Mouse (Mus musculus): ENCODE results near the gene Pot1a.

The Pot1a gene

DNA sequence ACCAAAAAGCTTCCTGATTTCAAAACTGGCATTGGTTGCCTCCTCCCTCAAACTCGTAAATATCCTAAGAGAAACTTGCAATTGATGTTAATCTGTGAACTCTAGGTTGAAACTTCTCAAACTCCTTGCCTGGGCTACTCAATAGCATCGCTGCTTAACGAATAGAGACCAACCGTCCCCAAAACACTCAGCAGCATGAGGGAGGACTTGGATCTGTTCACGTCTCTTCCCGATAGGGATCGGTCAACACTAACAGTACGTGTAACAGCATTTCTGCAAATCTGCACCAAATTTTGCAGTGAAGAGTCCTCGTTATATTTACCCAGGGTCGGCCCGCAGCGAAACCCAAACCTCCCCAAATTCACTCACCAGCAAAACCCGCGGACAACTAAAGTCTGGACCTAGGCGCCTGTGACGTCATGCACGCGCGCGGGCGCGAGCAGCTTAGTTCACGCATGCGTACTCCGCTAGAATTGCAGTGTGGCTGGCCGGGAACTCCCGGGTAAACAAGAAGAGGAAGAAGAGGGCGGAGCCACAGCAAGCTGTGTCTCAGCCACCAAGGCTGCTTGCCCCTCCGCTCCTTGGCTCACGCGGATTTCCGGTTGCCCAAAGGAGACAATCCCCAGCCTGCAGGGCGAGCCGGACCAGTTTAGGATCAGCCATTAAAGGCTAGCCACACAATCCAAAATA, at the start of gene Pot1a:
Gene Pot1a, minus strand, starts transcription at position 441 of the 690 bp plus-strand sequence.
- Histone ChIP-seq H3K36me3 (ENCODE audit: control insufficient read depth, insufficient read depth, low read length, poor library complexity, severe bottlenecking) (0 out of 2 replicates have a peak, but pooled peaks cover 3% of the 10 kb centered on the region), H3K27me3 (ENCODE audit: control insufficient read depth, insufficient read depth, low read length, poor library complexity, severe bottlenecking) (no peaks in the 10 kb centered on the region; the same call in 1 of the 2 replicates)
- peak; percentile 98 for DNase-seq (ENCODE audit: low read depth, low spot score)

DNA sequence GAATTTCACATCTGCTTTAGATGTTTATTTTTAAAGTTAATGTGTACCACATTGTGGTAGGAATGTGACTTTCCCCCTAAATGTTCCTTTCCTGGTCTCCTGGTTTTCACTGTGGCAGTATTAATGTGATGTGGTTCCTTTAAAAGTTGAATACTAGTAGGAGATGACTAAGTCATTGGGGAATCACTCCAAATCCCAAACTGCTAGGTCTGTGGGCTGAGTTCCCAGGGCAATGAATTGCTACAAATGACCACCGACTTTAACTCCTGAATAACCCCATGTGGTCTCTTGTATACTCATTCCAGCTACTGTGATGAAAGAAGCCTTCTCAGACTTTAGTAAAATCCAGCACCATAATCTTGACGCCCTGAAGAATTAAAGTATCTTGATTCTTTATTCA, 27.2 kb upstream of the Pot1a start:
- no peaks in the 10 kb centered on the region for H3K36me3 ChIP-seq (ENCODE audit: control insufficient read depth, insufficient read depth, low read length, poor library complexity, severe bottlenecking)
- DNase-seq (ENCODE audit: low read depth, low spot score) = no peak

GRCm38 (mm10) chr6:25806021-25806420, 3.0 kb downstream of the Pot1a start:
- Histone ChIP-seq H3K27me3 (ENCODE audit: control insufficient read depth, insufficient read depth, low read length, poor library complexity, severe bottlenecking) (no peaks in the 10 kb centered on the region; the same call in 1 of the 2 replicates), H3K36me3 (ENCODE audit: control insufficient read depth, insufficient read depth, low read length, poor library complexity, severe bottlenecking) (0 out of 2 replicates have a peak, but pooled peaks cover 5% of the 10 kb centered on the region)
- DNase-seq (ENCODE audit: low read depth, low spot score) = no peak

More for the DNA sequence above, 27.2 kb upstream of the Pot1a start:
- no peaks in the 10 kb centered on the region for H3K27me3 ChIP-seq (ENCODE audit: control insufficient read depth, insufficient read depth, low read length, poor library complexity, severe bottlenecking)

- no peak for DNase-seq (ENCODE audit: low read depth, low spot score)
- no peaks in the 10 kb centered on the region for H3K27me3 ChIP-seq (ENCODE audit: control insufficient read depth, insufficient read depth, low read length, poor library complexity, severe bottlenecking)
- 0 out of 2 replicates have a peak, but pooled peaks cover 5% of the 10 kb centered on the region for H3K36me3 ChIP-seq (ENCODE audit: control insufficient read depth, insufficient read depth, low read length, poor library complexity, severe bottlenecking)
These were observed 6.8 kb downstream of the Pot1a start for GRCm38 (mm10) chr6:25802269-25802668.

- H3K27me3 ChIP-seq (ENCODE audit: control insufficient read depth, insufficient read depth, low read length, poor library complexity, severe bottlenecking) = no peaks in the 10 kb centered on the region
- no peak for DNase-seq (ENCODE audit: low read depth, low spot score)
- 0 out of 2 replicates have a peak, but pooled peaks cover 5% of the 10 kb centered on the region for H3K36me3 ChIP-seq (ENCODE audit: control insufficient read depth, insufficient read depth, low read length, poor library complexity, severe bottlenecking)
These were observed 7.8 kb downstream of the Pot1a start for GRCm38 (mm10) chr6:25801230-25801629.

DNA sequence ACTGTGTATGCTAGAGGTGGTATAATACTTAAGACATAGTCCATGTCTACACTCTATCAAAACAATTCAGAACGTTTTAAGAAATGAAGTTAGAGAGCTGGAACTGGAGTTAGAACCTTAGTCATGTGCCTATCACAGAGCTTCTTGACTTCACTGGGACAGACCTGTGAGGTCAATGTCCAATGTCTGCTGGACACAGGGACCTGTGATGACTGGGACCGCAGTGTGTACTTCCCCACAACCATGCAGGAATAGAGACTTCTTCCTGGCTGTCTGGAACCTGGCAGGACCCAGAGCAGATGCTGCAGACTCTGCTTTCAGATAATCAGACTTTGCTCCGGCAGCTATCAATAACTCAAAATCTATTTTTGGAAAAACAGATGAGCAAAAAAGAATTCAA, 40.8 kb downstream of the Pot1a start:
- DNase-seq (ENCODE audit: low read depth, low spot score) = no peak
- Histone ChIP-seq H3K36me3 (ENCODE audit: control insufficient read depth, insufficient read depth, low read length, poor library complexity, severe bottlenecking) (peaks cover 7% of the 10 kb centered on the region), H3K27me3 (ENCODE audit: control insufficient read depth, insufficient read depth, low read length, poor library complexity, severe bottlenecking) (no peaks in the 10 kb centered on the region; the same call in 1 of the 2 replicates)

DNA sequence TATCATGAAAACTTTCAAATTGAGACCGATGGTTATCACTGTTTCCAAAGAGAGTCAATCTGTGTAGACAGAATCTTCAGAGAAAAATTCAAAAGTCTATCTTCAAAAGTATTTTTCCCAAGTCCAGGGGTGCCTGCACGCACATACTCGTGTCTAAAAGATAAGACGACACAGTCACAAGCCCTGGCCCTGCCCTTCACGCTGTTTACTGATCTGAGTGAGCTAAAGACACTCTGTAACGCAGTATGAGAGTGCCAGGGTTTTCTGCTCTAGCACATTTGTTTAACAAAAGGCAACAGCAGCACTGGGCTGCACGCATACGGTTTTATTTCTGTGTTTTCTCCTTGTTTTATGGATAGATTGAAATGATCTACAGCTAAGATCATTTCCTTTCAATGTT, 41.5 kb downstream of the Pot1a start:
- DNase-seq (ENCODE audit: low read depth, low spot score) = no peak
- H3K36me3 ChIP-seq (ENCODE audit: control insufficient read depth, insufficient read depth, low read length, poor library complexity, severe bottlenecking) = peaks cover 8% of the 10 kb centered on the region
- H3K27me3 ChIP-seq (ENCODE audit: control insufficient read depth, insufficient read depth, low read length, poor library complexity, severe bottlenecking) = no peaks in the 10 kb centered on the region

DNA sequence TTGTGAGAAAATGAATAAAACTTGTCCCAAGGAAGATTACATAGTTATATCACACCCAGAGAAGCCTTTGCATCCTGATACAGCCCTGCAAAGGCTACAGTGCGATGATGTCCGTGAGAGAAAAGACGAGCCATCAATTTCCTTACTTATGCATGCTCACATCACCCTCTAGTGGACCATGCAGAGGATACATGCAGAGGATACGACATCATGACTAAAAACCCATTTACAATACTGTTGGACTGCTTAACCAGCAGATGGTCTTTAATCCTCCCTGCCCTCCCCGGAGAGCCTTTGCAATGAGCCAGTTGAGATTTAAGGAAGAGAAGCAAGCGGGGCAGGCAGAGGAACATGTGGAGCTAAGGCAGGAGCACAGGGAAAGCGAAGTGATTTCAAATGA, 42.0 kb downstream of the Pot1a start:
- no peaks in the 10 kb centered on the region for H3K27me3 ChIP-seq (ENCODE audit: control insufficient read depth, insufficient read depth, low read length, poor library complexity, severe bottlenecking)
- peaks cover 8% of the 10 kb centered on the region for H3K36me3 ChIP-seq (ENCODE audit: control insufficient read depth, insufficient read depth, low read length, poor library complexity, severe bottlenecking)
- peak; percentile 5 for DNase-seq (ENCODE audit: low read depth, low spot score)

GRCm38 (mm10) chr6:25766283-25766682, 42.8 kb downstream of the Pot1a start:
- Histone ChIP-seq H3K36me3 (ENCODE audit: control insufficient read depth, insufficient read depth, low read length, poor library complexity, severe bottlenecking) (peaks cover 8% of the 10 kb centered on the region), H3K27me3 (ENCODE audit: control insufficient read depth, insufficient read depth, low read length, poor library complexity, severe bottlenecking) (no peaks in the 10 kb centered on the region)
- no peak for DNase-seq (ENCODE audit: low read depth, low spot score)

DNA sequence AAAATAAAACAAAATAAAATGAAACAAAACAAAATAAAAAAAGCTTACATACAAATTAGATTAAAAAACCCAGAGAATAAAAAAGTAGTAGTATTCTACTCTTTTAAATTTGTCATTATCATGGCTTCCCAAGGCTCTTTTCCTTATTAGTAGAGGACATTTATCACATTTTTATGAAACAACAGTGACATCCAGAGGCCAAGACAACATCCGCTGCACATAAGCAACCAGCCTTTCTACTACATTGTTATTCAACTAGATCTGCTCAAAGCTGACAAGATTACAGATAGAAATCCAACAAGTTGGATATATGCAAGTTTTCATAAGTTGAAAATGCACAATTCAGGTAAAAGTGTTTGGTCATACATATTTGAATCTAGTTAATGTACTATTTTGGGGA, 56.4 kb downstream of the Pot1a start:
- no peaks in the 10 kb centered on the region for H3K27me3 ChIP-seq (ENCODE audit: control insufficient read depth, insufficient read depth, low read length, poor library complexity, severe bottlenecking)
- no peak for DNase-seq (ENCODE audit: low read depth, low spot score)

DNA sequence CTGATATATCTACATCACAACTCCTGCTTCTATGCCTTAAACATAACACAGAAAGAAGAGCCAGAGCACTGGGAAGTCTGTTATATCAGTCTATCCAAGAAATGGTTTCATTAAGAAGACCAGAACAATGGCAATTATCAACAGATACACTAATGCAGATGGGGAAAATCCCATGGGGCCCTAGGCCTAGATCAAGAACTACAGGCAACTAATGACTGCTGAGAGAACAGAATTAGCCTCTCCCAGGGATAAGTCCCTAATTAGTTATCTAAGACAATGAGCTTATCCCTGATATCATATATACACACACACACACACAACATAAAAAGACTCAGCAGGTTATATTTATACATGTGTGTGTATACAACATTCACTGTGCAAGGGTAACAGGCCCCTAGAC, 72.5 kb downstream of the Pot1a start:
- H3K27me3 ChIP-seq (ENCODE audit: control insufficient read depth, insufficient read depth, low read length, poor library complexity, severe bottlenecking) = no peaks in the 10 kb centered on the region
- no peaks in the 10 kb centered on the region for H3K36me3 ChIP-seq (ENCODE audit: control insufficient read depth, insufficient read depth, low read length, poor library complexity, severe bottlenecking)
- DNase-seq (ENCODE audit: low read depth, low spot score) = no peak

More for the DNA sequence above, 56.4 kb downstream of the Pot1a start:
- H3K36me3 ChIP-seq (ENCODE audit: control insufficient read depth, insufficient read depth, low read length, poor library complexity, severe bottlenecking) = peaks cover 13% of the 10 kb centered on the region

DNA sequence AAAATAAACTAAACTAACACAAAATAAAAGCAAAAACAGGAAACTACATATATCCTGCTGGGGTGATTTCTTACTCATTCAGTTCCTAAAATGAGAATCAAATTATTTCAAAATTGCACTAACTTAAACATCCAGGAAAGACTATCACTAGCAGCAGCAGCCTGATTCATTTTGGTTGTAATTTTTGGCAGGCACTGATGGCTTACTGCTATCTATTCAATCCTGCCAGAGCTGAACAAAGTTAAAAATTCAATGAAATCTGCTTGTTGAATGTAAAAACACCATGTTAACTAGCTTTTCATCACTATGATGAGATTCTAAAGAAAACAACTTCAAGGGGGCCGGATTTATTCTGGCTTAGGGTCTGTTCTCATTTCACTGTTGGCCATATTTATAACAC, 82.5 kb downstream of the Pot1a start:
- Histone ChIP-seq H3K36me3 (ENCODE audit: control insufficient read depth, insufficient read depth, low read length, poor library complexity, severe bottlenecking) (no peaks in the 10 kb centered on the region), H3K27me3 (ENCODE audit: control insufficient read depth, insufficient read depth, low read length, poor library complexity, severe bottlenecking) (no peaks in the 10 kb centered on the region)
- DNase-seq (ENCODE audit: low read depth, low spot score) = no peak

DNA sequence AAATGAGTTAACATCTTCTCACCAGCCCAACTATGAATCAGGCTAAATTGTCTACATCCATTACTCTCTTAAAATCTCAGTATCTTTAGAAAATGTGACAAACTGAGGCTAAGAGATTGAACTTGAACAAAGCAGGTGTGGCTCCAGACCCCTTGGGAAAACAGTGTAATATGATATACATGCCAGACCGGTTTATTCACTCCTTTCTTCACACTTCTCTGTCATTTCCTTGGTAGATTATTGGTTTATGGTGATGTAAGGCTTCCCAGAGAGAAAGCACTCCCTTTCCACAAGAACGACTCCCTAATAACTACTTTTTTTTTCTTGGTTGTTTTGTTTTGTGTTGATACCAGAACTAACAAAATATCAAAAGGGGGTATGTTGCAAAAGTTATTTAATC, 98.4 kb downstream of the Pot1a start:
- DNase-seq (ENCODE audit: low read depth, low spot score) = no peak
- Histone ChIP-seq H3K36me3 (ENCODE audit: control insufficient read depth, insufficient read depth, low read length, poor library complexity, severe bottlenecking) (no peaks in the 10 kb centered on the region), H3K27me3 (ENCODE audit: control insufficient read depth, insufficient read depth, low read length, poor library complexity, severe bottlenecking) (no peaks in the 10 kb centered on the region)

GRCm38 (mm10) chr6:25709250-25709895, 99.7 kb downstream of the Pot1a start:
- no peaks in the 10 kb centered on the region for H3K27me3 ChIP-seq (ENCODE audit: control insufficient read depth, insufficient read depth, low read length, poor library complexity, severe bottlenecking)
- H3K36me3 ChIP-seq (ENCODE audit: control insufficient read depth, insufficient read depth, low read length, poor library complexity, severe bottlenecking) = no peaks in the 10 kb centered on the region
- DNase-seq (ENCODE audit: low read depth, low spot score) = no peak

DNA sequence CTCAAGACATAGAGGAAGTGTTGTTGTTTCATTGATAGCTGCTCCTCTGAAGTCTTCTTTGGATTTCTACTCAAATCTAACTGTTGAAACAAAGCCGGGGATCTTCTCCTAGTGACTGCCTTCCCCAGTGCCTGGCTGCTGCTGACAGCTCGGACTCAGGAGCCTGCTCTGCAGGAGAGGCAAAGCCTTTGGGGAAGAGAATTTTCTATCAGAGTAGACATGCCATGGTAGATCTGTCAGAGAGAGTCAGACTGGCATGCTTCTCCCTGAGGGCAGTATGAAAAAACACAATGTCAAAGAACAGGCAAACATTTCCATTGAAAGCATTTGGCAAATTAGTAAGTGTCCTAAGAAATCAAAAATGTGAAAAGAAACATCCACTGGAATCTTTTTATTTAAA, 109.1 kb downstream of the Pot1a start:
- Histone ChIP-seq H3K27me3 (ENCODE audit: control insufficient read depth, insufficient read depth, low read length, poor library complexity, severe bottlenecking) (no peaks in the 10 kb centered on the region), H3K36me3 (ENCODE audit: control insufficient read depth, insufficient read depth, low read length, poor library complexity, severe bottlenecking) (no peaks in the 10 kb centered on the region)
- no peak for DNase-seq (ENCODE audit: low read depth, low spot score)

All from splenic B cell, adult 2 months (primary cell).